Mouse (Mus musculus) neural tube, embryonic 13.5 days (tissue): ENCODE results near the gene Slc12a5. TPM values are rescaled to one million over a fixed set of nuclear protein-coding genes. Genes with fewer than 3 reads are reported as not detected.

Experiments used
- ATAC-seq: fragments of 200-750 bp; cut with Nextera tagmentation; 2 replicates; pipeline ENCODE4 v1.8.0; 2017; ENCODE audit warnings: low read depth, mild to moderate bottlenecking, moderate TSS enrichment, moderate library complexity
- H3K27ac ChIP-seq: fragments of 300-500 bp; sonication (generic); replicated peaks from 2 replicates; pipeline ENCODE4 v1.5.1; 2015; ENCODE audit warnings: moderate library complexity, mild to moderate bottlenecking, inconsistent platforms
- H3K27me3 ChIP-seq: fragments of 300-500 bp; sonication (generic); 2 replicates; pipeline ENCODE4 v1.6.1; 2015; ENCODE audit warnings: mild to moderate bottlenecking, inconsistent platforms
- H3K36me3 ChIP-seq: fragments of 300-500 bp; sonication (generic); 2 replicates; pipeline ENCODE4 v1.6.1; 2015; ENCODE audit warnings: mild to moderate bottlenecking, inconsistent platforms
- H3K4me1 ChIP-seq: fragments of 300-500 bp; sonication (generic); replicated peaks from 2 replicates; pipeline ENCODE4 v1.6.1; 2015; ENCODE audit warnings: inconsistent platforms
- H3K4me2 ChIP-seq: fragments of 300-500 bp; sonication (generic); 2 replicates; pipeline ENCODE4 v1.6.1; 2015; ENCODE audit warnings: inconsistent platforms, mild to moderate bottlenecking, moderate library complexity
- H3K4me3 ChIP-seq: fragments of 300-500 bp; sonication (generic); 2 replicates; pipeline ENCODE4 v1.5.1; 2015; ENCODE audit warnings: mild to moderate bottlenecking, inconsistent platforms
- H3K9ac ChIP-seq: fragments of 300-500 bp; sonication (generic); 2 replicates; pipeline ENCODE4 v1.6.1; 2015; ENCODE audit warnings: moderate library complexity, mild to moderate bottlenecking, inconsistent platforms
- H3K9me3 ChIP-seq: fragments of 300-500 bp; sonication (generic); 2 replicates; pipeline ENCODE4 v1.6.1; 2016; ENCODE audit warnings: inconsistent platforms
- WGBS: fragments of 180-500 bp; shearing (Covaris S2); methylation state at CpG from one replicate; pipeline ENCODE4 v1.1.7; 2015; 5-methylcytosine and 5-hydroxymethylcytosine counted together
- polyA plus RNA-seq: library from polyadenylated mRNA; unstranded; fragments of >200 nt; fragmentation: Nextera tagmentation; extraction: Ambion mirVana; gene quantifications from 2 replicates; pipeline ENCODE4 v1.2.1, GENCODE M21; 2015

Slc12a5 gene
- 20.8 and 21.3 TPM in 2 replicates for polyA plus RNA-seq

GRCm38 (mm10) chr2:164960716-164961441, at the start of gene Slc12a5:
Slc12a5 (plus strand) TSS chr2:164960802.
- Histone ChIP-seq H3K4me1 (peaks cover 42% of the 10 kb centered on the region), H3K4me3 (peak within 1 kb of the TSS; percentile 52), H3K4me2 (peak within 1 kb of the TSS; percentile 60), H3K9me3 (no peaks in the 10 kb centered on the region), H3K27me3 (peaks cover 11% of the 10 kb centered on the region), H3K27ac (peak within 1 kb of the TSS; percentile 29; the same call in 1 of the 2 replicates), H3K9ac (peak within 1 kb of the TSS; percentile 71), H3K36me3 (no peaks in the 10 kb centered on the region)
- under 1% methylated on average over 33 of the region's 54 CpGs for WGBS
- ATAC-seq, result peak; percentile 40; the same call in 1 of the 2 replicates

- peak; percentile 88 for ATAC-seq
Measured at GRCm38 (mm10) chr2:164911086-164912048, 49.2 kb upstream of the Slc12a5 start, which contains the start of gene Zfp335. Zfp335 (minus strand) TSS chr2:164911757.

GRCm38 (mm10) chr2:164912151-164912550, 48.5 kb upstream of the Slc12a5 start:
- WGBS, result 21% methylated on average over 12 of the region's 12 CpGs
- H3K9ac ChIP-seq, result peak overlapping the region; percentile 88
- H3K4me1 ChIP-seq, result peaks cover 33% of the 10 kb centered on the region
- peak overlapping the region; percentile 95 for H3K4me2 ChIP-seq
- peak overlapping the region; percentile 99 for H3K27ac ChIP-seq
- ATAC-seq, result peak; percentile 6
- no peaks in the 10 kb centered on the region for H3K27me3 ChIP-seq
- H3K9me3 ChIP-seq, result no peaks in the 10 kb centered on the region
- peaks cover 24% of the 10 kb centered on the region for H3K36me3 ChIP-seq
- H3K4me3 ChIP-seq, result peak overlapping the region; percentile 87

More at GRCm38 (mm10) chr2:164911086-164912048, 49.2 kb upstream of the Slc12a5 start, which contains the start of gene Zfp335:
- H3K9me3 ChIP-seq, result no peaks in the 10 kb centered on the region; the same call in 1 of the 2 replicates
- H3K27ac ChIP-seq, result peak within 1 kb of the TSS; percentile 99
- H3K4me3 ChIP-seq, result peak within 1 kb of the TSS; percentile 87
- no peaks in the 10 kb centered on the region for H3K27me3 ChIP-seq
- H3K4me1 ChIP-seq, result peaks cover 33% of the 10 kb centered on the region
- WGBS, result under 1% methylated on average over 90 of the region's 91 CpGs
- H3K9ac ChIP-seq, result peak within 1 kb of the TSS; percentile 88
- peak within 1 kb of the TSS; percentile 95 for H3K4me2 ChIP-seq
- peaks cover 32% of the 10 kb centered on the region for H3K36me3 ChIP-seq

GRCm38 (mm10) chr2:164912749-164913427, 47.7 kb upstream of the Slc12a5 start:
- Histone ChIP-seq H3K27me3 (no peaks in the 10 kb centered on the region), H3K9me3 (no peaks in the 10 kb centered on the region), H3K4me3 (peak overlapping the region; percentile 87; the same call in 1 of the 2 replicates), H3K4me2 (peak overlapping the region; percentile 95), H3K27ac (peak overlapping the region; percentile 99; the same call in 1 of the 2 replicates), H3K9ac (peak overlapping the region; percentile 88; the same call in 1 of the 2 replicates), H3K36me3 (peaks cover 17% of the 10 kb centered on the region), H3K4me1 (peaks cover 33% of the 10 kb centered on the region)
- WGBS, result 93% methylated on average over 9 of the region's 9 CpGs
- no peak for ATAC-seq

- Histone ChIP-seq H3K4me3 (no peak overlapping the region), H3K4me1 (peaks cover 33% of the 10 kb centered on the region), H3K36me3 (peaks cover 12% of the 10 kb centered on the region), H3K27me3 (no peaks in the 10 kb centered on the region), H3K27ac (no peak overlapping the region), H3K4me2 (no peak overlapping the region), H3K9ac (no peak overlapping the region), H3K9me3 (no peaks in the 10 kb centered on the region)
- WGBS, result 88% methylated on average over 2 of the region's 2 CpGs
- no peak for ATAC-seq
Measured at GRCm38 (mm10) chr2:164913428-164913786, 47.2 kb upstream of the Slc12a5 start.

GRCm38 (mm10) chr2:164916820-164917219, 43.8 kb upstream of the Slc12a5 start:
- H3K27me3 ChIP-seq, result no peaks in the 10 kb centered on the region

GRCm38 (mm10) chr2:164917371-164917770, 43.2 kb upstream of the Slc12a5 start:
- no peaks in the 10 kb centered on the region for H3K27me3 ChIP-seq
- H3K27ac ChIP-seq, result no peak overlapping the region
- no peak overlapping the region for H3K4me3 ChIP-seq
- WGBS, result 34% methylated on average over 10 of the region's 10 CpGs
- H3K4me1 ChIP-seq, result peaks cover 17% of the 10 kb centered on the region
- ATAC-seq, result no peak
- no peaks in the 10 kb centered on the region for H3K9me3 ChIP-seq
- H3K4me2 ChIP-seq, result no peak overlapping the region
- H3K36me3 ChIP-seq, result peaks cover 17% of the 10 kb centered on the region
- peak overlapping the region; percentile 31; the same call in 1 of the 2 replicates for H3K9ac ChIP-seq

More at GRCm38 (mm10) chr2:164916820-164917219, 43.8 kb upstream of the Slc12a5 start:
- Histone ChIP-seq H3K4me2 (no peak overlapping the region), H3K9ac (no peak overlapping the region), H3K4me3 (no peak overlapping the region), H3K27ac (no peak overlapping the region), H3K36me3 (peaks cover 17% of the 10 kb centered on the region), H3K4me1 (peaks cover 16% of the 10 kb centered on the region), H3K9me3 (no peaks in the 10 kb centered on the region)
- no peak for ATAC-seq
- 82% methylated on average over 5 of the region's 5 CpGs for WGBS

GRCm38 (mm10) chr2:164918325-164918724, 42.3 kb upstream of the Slc12a5 start:
- no peak overlapping the region for H3K4me2 ChIP-seq
- no peak overlapping the region for H3K9ac ChIP-seq
- ATAC-seq, result no peak
- 68% methylated on average over 4 of the region's 5 CpGs for WGBS
- H3K27me3 ChIP-seq, result no peaks in the 10 kb centered on the region
- no peak overlapping the region for H3K4me3 ChIP-seq
- peaks cover 17% of the 10 kb centered on the region for H3K36me3 ChIP-seq
- no peaks in the 10 kb centered on the region for H3K9me3 ChIP-seq
- peaks cover 17% of the 10 kb centered on the region for H3K4me1 ChIP-seq
- H3K27ac ChIP-seq, result no peak overlapping the region

- no peaks in the 10 kb centered on the region for H3K9me3 ChIP-seq
- peaks cover 17% of the 10 kb centered on the region for H3K36me3 ChIP-seq
- H3K4me2 ChIP-seq, result no peak overlapping the region
- no peak overlapping the region for H3K27ac ChIP-seq
- peaks cover 27% of the 10 kb centered on the region for H3K4me1 ChIP-seq
- no peak for ATAC-seq
- no peak overlapping the region for H3K9ac ChIP-seq
- 48% methylated on average over 7 of the region's 7 CpGs for WGBS
- H3K4me3 ChIP-seq, result no peak overlapping the region
- no peaks in the 10 kb centered on the region for H3K27me3 ChIP-seq
Measured at GRCm38 (mm10) chr2:164921984-164922383, 38.6 kb upstream of the Slc12a5 start.

GRCm38 (mm10) chr2:164923291-164923690, 37.3 kb upstream of the Slc12a5 start:
- peaks cover 17% of the 10 kb centered on the region for H3K36me3 ChIP-seq
- H3K9me3 ChIP-seq, result no peaks in the 10 kb centered on the region
- H3K4me2 ChIP-seq, result no peak overlapping the region
- no peak for ATAC-seq
- H3K4me3 ChIP-seq, result no peak overlapping the region
- no peak overlapping the region for H3K27ac ChIP-seq
- peaks cover 27% of the 10 kb centered on the region for H3K4me1 ChIP-seq
- H3K27me3 ChIP-seq, result no peaks in the 10 kb centered on the region
- no peak overlapping the region for H3K9ac ChIP-seq
- WGBS, result 41% methylated on average over 4 of the region's 4 CpGs

- Histone ChIP-seq H3K4me2 (no peak overlapping the region), H3K9ac (no peak overlapping the region), H3K27ac (no peak overlapping the region), H3K4me1 (peaks cover 27% of the 10 kb centered on the region), H3K9me3 (no peaks in the 10 kb centered on the region), H3K27me3 (no peaks in the 10 kb centered on the region), H3K36me3 (peaks cover 13% of the 10 kb centered on the region), H3K4me3 (no peak overlapping the region)
- 37% methylated on average over 11 of the region's 11 CpGs for WGBS
- ATAC-seq, result peak; percentile 40
Measured at GRCm38 (mm10) chr2:164924100-164924857, 36.3 kb upstream of the Slc12a5 start.
